Mouse (Mus musculus) heart, adult 2 months (tissue): ENCODE measurements at regions not wholly inside any gene's neighbourhood (a gene's known extent, or its start where the extent isn't known, plus 50 kb on each side); places are given as distances from the start of the nearest gene placed in this dataset.

Experiments used
- CTCF ChIP-seq: fragments of 200-600 bp; IDR thresholded peaks from 2 replicates; pipeline ENCODE4 v1.8.1; 2022; ENCODE audit warnings: antibody characterized with exemption, mild to moderate bottlenecking, moderate library complexity
- POLR2A ChIP-seq: fragments of 200-500 bp; IDR thresholded peaks from 2 replicates; pipeline ENCODE4 v1.6.1; 2011; ENCODE audit warnings: mild to moderate bottlenecking, low read depth, low read length, control low read depth; ENCODE audit not compliant: insufficient read depth

- TF ChIP-seq CTCF = no peak
- no peak for TF ChIP-seq POLR2A
These were observed 569.7 kb upstream of the Dmac1 start for GRCm38 (mm10) chr4:75847675-75848385.
